ENCODE assay signal across 14 mouse cellular contexts in genomic region chr2:90635085-90635723, GRCm38 (mm10). TPM values are rescaled to one million over a fixed set of nuclear protein-coding genes. Genes with fewer than 3 reads are reported as not detected.
DNase-seq lines count a peak whose midpoint lies in the region; ATAC-seq and TF ChIP-seq lines count a peak whose summit lies in the region.
"Had no signal": no experiment of that assay in that cellular context is flagged by ENCODE, and none has a peak within 500 bp of the region (broad histone marks: within the 10 kb centered on the region; RNA-seq: fewer than 3 reads in every experiment).

No protein-coding gene starts in this region.

- H3K27me3 ChIP-seq in kidney, adult 2 months (replicated peaks; ENCODE audit: control insufficient read depth, insufficient read depth, low read length) = no peaks in the 10 kb centered on the region
- H3K27me3 ChIP-seq in kidney, embryonic 16.5 days (ENCODE audit: insufficient read depth, low read length) = no peaks in the 10 kb centered on the region
- H3K27me3 ChIP-seq in thymus, adult 2 months (ENCODE audit: control insufficient read depth, insufficient read depth, low read length) = no peaks in the 10 kb centered on the region
- no peaks in the 10 kb centered on the region for H3K27me3 ChIP-seq in midbrain, postnatal 0 days (ENCODE audit: insufficient read depth, low read length)
- H3K27me3 ChIP-seq: hindbrain, embryonic 15.5 days; stomach, embryonic 15.5 days had no signal

- no peak overlapping the region for H3K4me2 ChIP-seq in kidney, embryonic 16.5 days (replicated peaks; ENCODE audit: low read depth, low read length)
- no peak overlapping the region for H3K4me2 ChIP-seq in midbrain, postnatal 0 days (ENCODE audit: low read depth, low read length, poor library complexity, severe bottlenecking)
- H3K4me2 ChIP-seq: hindbrain, embryonic 15.5 days; stomach, embryonic 15.5 days had no signal

- H3K4me3 ChIP-seq in kidney, adult 2 months (ENCODE audit: insufficient read depth, low read depth, low read length) = no peak overlapping the region
- no peak overlapping the region for H3K4me3 ChIP-seq in kidney, embryonic 16.5 days (ENCODE audit: low read length)
- H3K4me3 ChIP-seq in bone marrow macrophage, adult 2 months (ENCODE audit: insufficient read depth, low read length) = no peak overlapping the region
- H3K4me3 ChIP-seq in thymus, adult 2 months (ENCODE audit: control insufficient read depth, insufficient read depth, low read length) = no peak overlapping the region
- no peak overlapping the region for H3K4me3 ChIP-seq in midbrain, postnatal 0 days (ENCODE audit: low read depth, low read length)
- H3K4me3 ChIP-seq: erythroblast, embryonic 14.5 days; hindbrain, embryonic 15.5 days; stomach, embryonic 15.5 days had no signal

- ATAC-seq in kidney, embryonic 16.5 days (ENCODE audit: low FRiP score, low TSS enrichment) = no peak
- no peak for ATAC-seq in midbrain, postnatal 0 days (ENCODE audit: low FRiP score)
- ATAC-seq: midbrain, embryonic 16.5 days had no signal

- 68% methylated on average over 7 of the region's 7 CpGs for WGBS in kidney, adult 2 months
- 74% methylated on average over 7 of the region's 7 CpGs for WGBS in kidney, embryonic 16.5 days
- WGBS in thymus, adult 2 months = 24% methylated on average over 7 of the region's 7 CpGs
- 78% methylated on average over 7 of the region's 7 CpGs for WGBS in midbrain, postnatal 0 days

- no peaks in the 10 kb centered on the region for H3K9me3 ChIP-seq in kidney, embryonic 16.5 days (ENCODE audit: low read length)
- H3K9me3 ChIP-seq in midbrain, postnatal 0 days (ENCODE audit: low read length) = no peaks in the 10 kb centered on the region
- H3K9me3 ChIP-seq: hindbrain, embryonic 15.5 days; stomach, embryonic 15.5 days had no signal

- peak; percentile 13 for DNase-seq in kidney, adult 2 months
- DNase-seq in lung, postnatal 25 days (ENCODE audit: low spot score) = peak; percentile 68
- DNase-seq in thymus, adult 2 months = peak; percentile 26
- DNase-seq in urinary bladder, postnatal 25 days (ENCODE audit: low spot score) = no peak
- no peak for DNase-seq in right cerebral cortex, adult 2 months (ENCODE audit: low spot score in 2 of 2)
- no peak for DNase-seq in midbrain, postnatal 0 days (ENCODE audit: low spot score)
- DNase-seq: gastrocnemius, postnatal 10 days; layer of hippocampus, adult 9-11 months had no signal

- H3K9ac ChIP-seq in kidney, embryonic 16.5 days (replicated peaks; ENCODE audit: low read length) = no peak overlapping the region
- no peak overlapping the region for H3K9ac ChIP-seq in midbrain, postnatal 0 days (replicated peaks; ENCODE audit: low read length, poor library complexity, severe bottlenecking)
- H3K9ac ChIP-seq: hindbrain, embryonic 15.5 days; stomach, embryonic 15.5 days had no signal

- TF ChIP-seq POLR2A in kidney, adult 2 months (IDR thresholded peaks at IDR 0.05; ENCODE audit: low read depth, low read length) = no peak
- no peak for TF ChIP-seq POLR2A in bone marrow macrophage, adult 2 months (IDR thresholded peaks at IDR 0.05; ENCODE audit: borderline replicate concordance, low read depth, low read length)
- TF ChIP-seq POLR2A in thymus, adult 2 months (IDR thresholded peaks at IDR 0.05; ENCODE audit: control insufficient read depth, extremely low read depth, insufficient read depth, low read length, poor library complexity) = no peak

- H3K27ac ChIP-seq in kidney, adult 2 months (ENCODE audit: insufficient read depth, low read depth, low read length) = no peak overlapping the region
- no peak overlapping the region for H3K27ac ChIP-seq in kidney, embryonic 16.5 days (ENCODE audit: low read length)
- peak overlapping the region; percentile 56 for H3K27ac ChIP-seq in bone marrow macrophage, adult 2 months (ENCODE audit: insufficient read depth, low read depth, low read length)
- no peak overlapping the region; the same call in 1 of the 2 replicates for H3K27ac ChIP-seq in thymus, adult 2 months (ENCODE audit: control insufficient read depth, insufficient read depth, low read length)
- H3K27ac ChIP-seq in midbrain, postnatal 0 days (ENCODE audit: low read depth, low read length) = no peak overlapping the region
- H3K27ac ChIP-seq: hindbrain, embryonic 15.5 days; stomach, embryonic 15.5 days had no signal

- H3K4me1 ChIP-seq in kidney, adult 2 months (ENCODE audit: control insufficient read depth, insufficient read depth, low read length) = peaks cover 1% of the 10 kb centered on the region; the same call in 1 of the 2 replicates
- peaks cover 3% of the 10 kb centered on the region; the same call in 1 of the 2 replicates for H3K4me1 ChIP-seq in kidney, embryonic 16.5 days (ENCODE audit: insufficient read depth, low read length)
- H3K4me1 ChIP-seq in bone marrow macrophage, adult 2 months (ENCODE audit: control insufficient read depth, insufficient read depth, low read length) = peaks cover 32% of the 10 kb centered on the region
- H3K4me1 ChIP-seq in thymus, adult 2 months (replicated peaks; ENCODE audit: control insufficient read depth, insufficient read depth, low read length) = peaks cover 6% of the 10 kb centered on the region
- no peaks in the 10 kb centered on the region for H3K4me1 ChIP-seq in midbrain, postnatal 0 days (ENCODE audit: insufficient read depth, low read length)
- H3K4me1 ChIP-seq: hindbrain, embryonic 15.5 days had no signal

- no peaks in the 10 kb centered on the region for H3K36me3 ChIP-seq in kidney, adult 2 months (ENCODE audit: control insufficient read depth, insufficient read depth, low read length)
- H3K36me3 ChIP-seq in kidney, embryonic 16.5 days (ENCODE audit: insufficient read depth, low read length) = no peaks in the 10 kb centered on the region
- no peaks in the 10 kb centered on the region for H3K36me3 ChIP-seq in thymus, adult 2 months (ENCODE audit: control insufficient read depth, insufficient read depth, low read length)
- H3K36me3 ChIP-seq in midbrain, postnatal 0 days (ENCODE audit: insufficient read depth, low read length) = no peaks in the 10 kb centered on the region
- H3K36me3 ChIP-seq: hindbrain, embryonic 15.5 days; stomach, embryonic 15.5 days had no signal

- no peak for TF ChIP-seq CTCF in kidney, adult 2 months (conservative IDR thresholded peaks at IDR 0.05; ENCODE audit: insufficient read depth, insufficient read length, low read depth, low read length)
- TF ChIP-seq CTCF in bone marrow macrophage, adult 2 months (IDR thresholded peaks at IDR 0.05; ENCODE audit: low read depth, low read length) = no peak
- TF ChIP-seq CTCF in thymus, adult 2 months (IDR thresholded peaks at IDR 0.05; ENCODE audit: borderline replicate concordance, control insufficient read depth, extremely low read depth, insufficient read depth, low read length, poor library complexity) = no peak
- TF ChIP-seq CTCF in midbrain, postnatal 0 days (IDR thresholded peaks at IDR 0.05) = no peak

RNA-seq across cellular contexts. Expression of gene Nup160, which starts 41.8 kb away (rescaled TPM):
- polyA plus RNA-seq in kidney, adult 2 months (2012; rRNA removed) = 4.9 and 5.2 TPM in 2 replicates
- polyA plus RNA-seq in kidney, embryonic 16.5 days (2015; fragmentation: Nextera tagmentation; extraction: Ambion mirVana) = 45.6 and 49.6 TPM in 2 replicates
- polyA plus RNA-seq in bone marrow macrophage, adult 2 months (2012; ENCODE audit: insufficient read depth, insufficient read length, missing spikeins) = 18.4 and 21.9 TPM in 2 replicates
- polyA plus RNA-seq in thymus, adult 2 months (2012; rRNA removed) = 21.9 and 22.7 TPM in 2 replicates
- total RNA-seq in midbrain, postnatal 0 days (2014; rRNA removed) = 16.2 and 20.9 TPM in 2 replicates
- 10.7 and 11.2 TPM in 2 replicates for polyA plus RNA-seq in midbrain, postnatal 0 days (2015; fragmentation: Nextera tagmentation; extraction: Ambion mirVana)

RNA-seq across cellular contexts. Expression of gene Ptprj, which starts 54.8 kb away (rescaled TPM):
- 18.9 and 23.2 TPM in 2 replicates for polyA plus RNA-seq in kidney, adult 2 months (2012; rRNA removed)
- 7.0 and 7.4 TPM in 2 replicates for polyA plus RNA-seq in kidney, embryonic 16.5 days (2015; fragmentation: Nextera tagmentation; extraction: Ambion mirVana)
- polyA plus RNA-seq in bone marrow macrophage, adult 2 months (2012; ENCODE audit: insufficient read depth, insufficient read length, missing spikeins) = 204 and 241 TPM in 2 replicates
- 5.0 and 6.5 TPM in 2 replicates for polyA plus RNA-seq in thymus, adult 2 months (2012; rRNA removed)
- 36.6 and 39.7 TPM in 2 replicates for total RNA-seq in midbrain, postnatal 0 days (2014; rRNA removed)
- 3.7 and 4.3 TPM in 2 replicates for polyA plus RNA-seq in midbrain, postnatal 0 days (2015; fragmentation: Nextera tagmentation; extraction: Ambion mirVana)
- polyA plus RNA-seq: erythroblast, embryonic 14.5 days had no signal

Comparison
In these comparisons a context has a peak if more than half of its experiments do, and no peak if none do; other contexts are left out.
1. DNase-seq: peak in kidney, adult 2 months (single experiment), lung, postnatal 25 days (single experiment) and thymus, adult 2 months (single experiment); none in urinary bladder, postnatal 25 days (single experiment), right cerebral cortex, adult 2 months (0 of 2) and midbrain, postnatal 0 days (single experiment).